Mouse (Mus musculus) forebrain, embryonic 11.5 days (tissue): ENCODE data around the gene Gm20388. TPM values are rescaled to one million over a fixed set of nuclear protein-coding genes. Genes with fewer than 3 reads are reported as not detected.

Source experiments
- ATAC-seq: fragments of 200-750 bp; cut with Nextera tagmentation; replicated peaks from 2 replicates; pipeline ENCODE4 v1.8.0; 2017; ENCODE audit warnings: moderate TSS enrichment; ENCODE audit not compliant: low FRiP score
- DNase-seq: peaks from one replicate; pipeline ENCODE4 v3.0.0-alpha.2; 2017; ENCODE audit warnings: low spot score
- H3K27ac ChIP-seq: fragments of 300-500 bp; sonication (generic); 2 replicates; pipeline ENCODE4 v1.5.1; 2014; ENCODE audit warnings: low read depth, low read length
- H3K27me3 ChIP-seq: fragments of 300-500 bp; sonication (generic); 2 replicates; pipeline ENCODE4 v1.6.1; 2014; ENCODE audit warnings: mild to moderate bottlenecking, low read length, mixed read lengths; ENCODE audit not compliant: control insufficient read depth, insufficient read depth
- H3K36me3 ChIP-seq: fragments of 300-500 bp; sonication (generic); 2 replicates; pipeline ENCODE4 v1.6.1; 2014; ENCODE audit warnings: mild to moderate bottlenecking, low read length, moderate library complexity, mixed read lengths; ENCODE audit not compliant: control insufficient read depth, insufficient read depth
- H3K4me1 ChIP-seq: fragments of 300-500 bp; sonication (generic); replicated peaks from 2 replicates; pipeline ENCODE4 v1.6.1; 2014; ENCODE audit warnings: low read length, mixed read lengths; ENCODE audit not compliant: control insufficient read depth, insufficient read depth
- H3K4me2 ChIP-seq: fragments of 300-500 bp; sonication (generic); 2 replicates; pipeline ENCODE4 v1.6.1; 2014; ENCODE audit warnings: low read depth, mild to moderate bottlenecking, low read length, moderate library complexity, mixed read lengths; ENCODE audit not compliant: severe bottlenecking
- H3K4me3 ChIP-seq: fragments of 300-500 bp; sonication (generic); 2 replicates; pipeline ENCODE4 v1.5.1; 2014; ENCODE audit warnings: low read depth, low read length
- H3K9ac ChIP-seq: fragments of 300-500 bp; sonication (generic); 2 replicates; pipeline ENCODE4 v1.6.1; 2014; ENCODE audit warnings: low read length
- H3K9me3 ChIP-seq: fragments of 300-500 bp; sonication (generic); 2 replicates; pipeline ENCODE4 v1.6.1; 2016; ENCODE audit warnings: low read length, mixed read lengths; ENCODE audit not compliant: control insufficient read depth
- WGBS: fragments of 180-500 bp; shearing (Covaris S2); extraction: QIAGEN DNeasy Blood & Tissue Kit; methylation state at CpG from one replicate; pipeline ENCODE4 v1.1.7; 2014; 5-methylcytosine and 5-hydroxymethylcytosine counted together
- polyA plus RNA-seq: library from polyadenylated mRNA; unstranded; fragments of >200 nt; fragmentation: Nextera tagmentation; extraction: Ambion mirVana; gene quantifications from 2 replicates; pipeline ENCODE4 v1.2.1, GENCODE M21; 2014

The Gm20388 gene
- polyA plus RNA-seq, 1 experiment from 2014 or later: not detected

DNA sequence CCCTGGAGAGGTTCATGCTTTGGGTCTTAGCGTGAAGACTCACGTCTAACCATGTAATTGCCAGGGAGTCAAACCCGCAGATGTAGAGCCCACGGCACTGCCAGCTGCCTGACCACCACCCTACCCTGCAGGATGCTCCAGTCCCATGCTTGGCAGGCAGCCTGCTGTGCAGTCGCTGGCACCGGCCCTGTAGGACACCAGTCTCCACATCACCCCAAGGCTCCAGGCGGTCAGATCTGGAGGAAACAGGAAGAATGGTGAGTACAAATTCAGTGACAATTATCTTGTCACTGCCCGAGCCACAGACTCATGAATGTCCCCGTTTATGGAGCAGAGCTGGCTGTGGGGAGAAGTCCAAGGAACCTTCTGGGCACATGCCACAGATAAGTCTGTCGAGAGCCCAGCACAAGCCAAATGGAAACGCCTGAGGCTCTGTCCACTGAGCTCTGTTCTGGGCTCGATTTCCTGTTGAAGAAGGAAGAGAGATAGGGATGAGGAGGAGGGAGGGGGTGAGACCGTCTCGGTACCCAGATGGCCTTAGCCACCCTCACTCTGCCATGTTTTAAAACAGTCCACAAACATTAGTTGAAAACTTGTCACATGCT, 1006.3 kb downstream of the Gm20388 start:
- H3K9me3 ChIP-seq: no peaks in the 10 kb centered on the region
- H3K27me3 ChIP-seq: no peaks in the 10 kb centered on the region
- no peak overlapping the region for H3K27ac ChIP-seq
- WGBS: 75% methylated on average over 14 of the region's 14 CpGs
- H3K36me3 ChIP-seq: no peaks in the 10 kb centered on the region
- no peak for ATAC-seq
- no peak overlapping the region for H3K9ac ChIP-seq
- H3K4me1 ChIP-seq: no peaks in the 10 kb centered on the region
- no peak for DNase-seq
- H3K4me3 ChIP-seq: no peak overlapping the region
- no peak overlapping the region for H3K4me2 ChIP-seq

DNA sequence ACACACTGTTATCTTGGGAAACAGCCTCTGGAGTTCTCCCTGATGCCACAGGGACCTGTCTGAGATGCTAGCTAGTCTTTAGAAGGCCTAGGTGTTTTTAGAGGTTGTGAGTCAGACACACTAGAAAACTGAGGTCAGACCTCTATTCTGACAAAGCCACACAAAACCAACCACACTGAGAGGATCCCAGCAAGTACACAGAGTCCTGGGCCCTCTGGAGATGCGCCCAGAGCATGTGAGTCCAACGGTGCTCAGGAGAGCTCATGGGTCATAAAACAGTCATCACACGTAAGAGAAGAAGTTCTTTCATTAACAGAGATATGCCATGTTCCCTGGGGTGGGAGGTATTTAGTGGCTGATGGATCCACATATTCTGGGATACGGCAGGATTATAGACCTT, 1009.9 kb downstream of the Gm20388 start:
- Histone ChIP-seq H3K9me3 (no peaks in the 10 kb centered on the region), H3K36me3 (no peaks in the 10 kb centered on the region), H3K4me3 (no peak overlapping the region), H3K9ac (no peak overlapping the region), H3K27ac (no peak overlapping the region), H3K27me3 (no peaks in the 10 kb centered on the region), H3K4me2 (no peak overlapping the region), H3K4me1 (no peaks in the 10 kb centered on the region)
- ATAC-seq: no peak
- WGBS: 93% methylated on average over 4 of the region's 4 CpGs
- DNase-seq: no peak

DNA sequence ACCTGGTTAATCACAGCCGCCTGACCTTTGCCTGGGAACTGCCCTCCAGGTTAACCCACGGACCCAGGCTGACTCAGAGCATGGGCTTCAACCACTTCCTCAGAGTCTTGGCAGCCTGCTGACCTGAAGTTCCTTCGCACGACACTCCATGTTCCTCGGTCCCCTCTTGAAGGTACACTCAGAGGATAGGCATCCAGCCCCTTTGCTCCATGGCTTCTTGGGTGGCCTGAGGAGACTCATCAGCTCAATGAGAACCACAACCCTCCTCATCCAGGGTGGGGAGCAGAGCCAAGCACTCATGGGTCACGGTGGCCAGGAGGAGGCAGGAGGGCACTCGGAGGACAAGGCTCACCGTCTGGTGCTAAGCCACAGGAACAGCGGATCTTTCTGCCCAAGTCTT, 1015.6 kb downstream of the Gm20388 start:
- DNase-seq (no peak), ATAC-seq (no peak)
- no peaks in the 10 kb centered on the region for H3K36me3 ChIP-seq
- no peaks in the 10 kb centered on the region for H3K9me3 ChIP-seq
- H3K9ac ChIP-seq: no peak overlapping the region
- no peak overlapping the region for H3K4me2 ChIP-seq
- H3K27ac ChIP-seq: no peak overlapping the region
- 85% methylated on average over 9 of the region's 9 CpGs for WGBS
- H3K4me3 ChIP-seq: no peak overlapping the region
- H3K27me3 ChIP-seq: no peaks in the 10 kb centered on the region
- no peaks in the 10 kb centered on the region for H3K4me1 ChIP-seq

DNA sequence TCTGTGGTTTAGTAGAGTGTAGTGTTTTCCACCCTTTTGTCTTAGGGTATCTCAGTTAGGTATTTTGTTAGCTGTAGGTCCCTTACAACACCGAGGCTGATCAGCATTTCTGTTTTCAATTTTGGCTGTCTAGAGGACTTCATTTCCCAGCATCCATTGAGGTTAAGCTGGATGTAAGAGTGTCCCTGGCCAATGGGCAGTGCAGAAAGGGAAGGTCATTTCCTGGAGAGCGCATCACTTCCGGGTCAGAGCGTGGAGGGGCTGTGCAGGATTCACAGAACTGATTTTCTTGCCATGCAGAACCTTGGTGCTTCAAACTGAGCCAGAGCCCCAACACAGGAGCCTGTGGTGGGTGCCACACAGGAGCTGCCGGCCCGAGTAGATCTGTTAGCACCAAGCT, 1017.4 kb downstream of the Gm20388 start:
- WGBS: 88% methylated on average over 6 of the region's 6 CpGs

DNA sequence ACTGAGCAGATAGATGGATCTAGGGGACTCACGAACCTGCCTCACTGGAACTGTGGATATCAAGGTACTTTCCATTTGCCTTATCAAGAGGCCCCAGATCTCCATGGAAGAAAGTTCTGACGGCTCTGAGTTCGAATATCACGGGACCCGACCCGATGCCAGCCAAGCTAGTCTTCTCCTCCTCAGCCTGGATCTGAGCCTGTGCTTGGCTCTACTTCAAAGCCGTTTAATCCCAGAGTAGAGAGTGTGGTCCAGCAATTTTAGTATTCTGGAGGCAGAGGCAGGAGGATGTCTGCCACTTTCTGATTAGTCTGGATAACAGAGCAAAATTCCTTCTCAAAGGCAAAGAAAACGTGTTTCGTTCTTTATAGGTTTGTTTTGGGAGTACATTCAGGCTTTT, 1024.0 kb downstream of the Gm20388 start:
- H3K9me3 ChIP-seq: no peaks in the 10 kb centered on the region
- DNase-seq: no peak
- no peak for ATAC-seq
- no peak overlapping the region for H3K4me2 ChIP-seq
- H3K27me3 ChIP-seq: no peaks in the 10 kb centered on the region; the same call in 1 of the 2 replicates
- WGBS: 90% methylated on average over 9 of the region's 9 CpGs
- H3K4me1 ChIP-seq: no peaks in the 10 kb centered on the region
- no peak overlapping the region for H3K4me3 ChIP-seq
- H3K27ac ChIP-seq: no peak overlapping the region
- no peaks in the 10 kb centered on the region for H3K36me3 ChIP-seq
- no peak overlapping the region for H3K9ac ChIP-seq

More for the DNA sequence above, 1017.4 kb downstream of the Gm20388 start:
- Histone ChIP-seq H3K27me3 (no peaks in the 10 kb centered on the region), H3K9ac (no peak overlapping the region), H3K4me3 (no peak overlapping the region), H3K9me3 (no peaks in the 10 kb centered on the region), H3K27ac (no peak overlapping the region), H3K4me1 (no peaks in the 10 kb centered on the region), H3K36me3 (no peaks in the 10 kb centered on the region), H3K4me2 (no peak overlapping the region)
- no peak for DNase-seq
- no peak for ATAC-seq

DNA sequence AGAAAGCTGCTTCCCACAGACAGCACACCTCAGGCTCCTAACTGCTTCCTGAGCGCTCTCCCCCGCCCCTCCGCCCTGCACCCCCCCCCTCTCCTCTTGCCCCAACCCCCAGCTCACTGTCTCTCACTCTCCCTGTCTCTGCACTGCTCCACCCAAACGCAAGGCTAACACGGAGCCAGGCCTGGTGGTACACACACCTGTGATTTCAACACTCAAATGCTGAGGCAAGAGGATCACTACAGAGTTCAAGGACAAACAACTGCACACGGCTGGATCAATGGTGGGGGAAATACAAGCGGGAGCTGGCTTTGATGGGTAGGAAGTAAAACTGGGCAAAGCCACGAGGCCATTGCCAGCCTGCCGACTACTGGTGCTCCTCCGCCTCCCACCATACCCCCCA, 1026.0 kb downstream of the Gm20388 start:
- H3K9ac ChIP-seq: no peak overlapping the region
- no peaks in the 10 kb centered on the region for H3K4me1 ChIP-seq
- ATAC-seq: no peak
- H3K4me2 ChIP-seq: no peak overlapping the region
- no peak overlapping the region for H3K4me3 ChIP-seq
- DNase-seq: no peak
- 74% methylated on average over 9 of the region's 10 CpGs for WGBS
- H3K27me3 ChIP-seq: no peaks in the 10 kb centered on the region; the same call in 1 of the 2 replicates
- H3K9me3 ChIP-seq: no peaks in the 10 kb centered on the region
- no peaks in the 10 kb centered on the region for H3K36me3 ChIP-seq
- H3K27ac ChIP-seq: no peak overlapping the region

DNA sequence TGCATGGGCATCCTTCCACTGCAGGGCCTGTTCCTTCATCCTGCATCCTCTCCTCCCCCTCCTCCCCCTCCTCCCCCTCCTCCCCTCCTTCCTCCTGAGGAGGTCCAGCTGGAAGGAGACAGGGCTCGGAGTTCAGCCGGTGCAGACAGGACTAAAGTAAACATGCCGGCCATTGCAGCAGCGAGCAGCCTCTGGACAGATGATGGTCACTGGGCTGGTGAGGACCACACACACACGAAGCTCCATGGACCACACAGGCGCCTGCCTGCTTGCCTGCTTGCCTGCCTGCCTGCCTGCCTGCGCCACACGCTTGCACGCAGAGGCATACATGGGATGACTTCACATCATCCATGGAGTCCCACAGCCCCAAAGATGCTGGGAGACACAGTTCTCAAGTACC, 1026.8 kb downstream of the Gm20388 start:
- no peak overlapping the region for H3K4me2 ChIP-seq
- H3K4me3 ChIP-seq: no peak overlapping the region
- no peaks in the 10 kb centered on the region for H3K9me3 ChIP-seq
- ATAC-seq: no peak
- 53% methylated on average over 8 of the region's 9 CpGs for WGBS
- H3K4me1 ChIP-seq: no peaks in the 10 kb centered on the region
- H3K27ac ChIP-seq: no peak overlapping the region
- DNase-seq: no peak
- no peaks in the 10 kb centered on the region for H3K36me3 ChIP-seq
- H3K9ac ChIP-seq: no peak overlapping the region
- H3K27me3 ChIP-seq: no peaks in the 10 kb centered on the region; the same call in 1 of the 2 replicates

DNA sequence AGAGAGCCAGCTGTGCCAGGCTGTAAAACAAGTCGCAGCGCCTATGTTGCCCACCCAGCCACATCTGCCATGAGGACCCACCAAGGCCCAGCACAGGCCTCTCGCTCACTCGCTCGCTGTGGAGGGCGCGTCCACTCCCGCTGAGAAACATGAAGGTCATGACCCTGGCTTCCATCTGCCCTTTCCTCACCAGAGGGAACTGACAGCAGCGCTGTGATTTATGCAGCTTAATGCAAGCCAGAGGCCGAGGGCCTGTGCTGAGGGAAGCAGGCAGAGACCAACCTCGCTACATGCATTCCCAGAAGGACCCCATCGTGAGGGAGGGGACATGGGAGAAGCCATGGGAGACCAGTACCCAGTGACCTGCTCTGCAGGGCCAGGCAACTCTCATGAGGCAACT, 1029.6 kb downstream of the Gm20388 start:
- H3K4me2 ChIP-seq: no peak overlapping the region
- ATAC-seq (no peak), DNase-seq (no peak)
- 70% methylated on average over 12 of the region's 12 CpGs for WGBS
- H3K9ac ChIP-seq: no peak overlapping the region
- no peak overlapping the region for H3K4me3 ChIP-seq
- H3K4me1 ChIP-seq: no peaks in the 10 kb centered on the region
- no peak overlapping the region for H3K27ac ChIP-seq
- H3K9me3 ChIP-seq: no peaks in the 10 kb centered on the region
- no peaks in the 10 kb centered on the region for H3K36me3 ChIP-seq
- no peaks in the 10 kb centered on the region; the same call in 1 of the 2 replicates for H3K27me3 ChIP-seq

DNA sequence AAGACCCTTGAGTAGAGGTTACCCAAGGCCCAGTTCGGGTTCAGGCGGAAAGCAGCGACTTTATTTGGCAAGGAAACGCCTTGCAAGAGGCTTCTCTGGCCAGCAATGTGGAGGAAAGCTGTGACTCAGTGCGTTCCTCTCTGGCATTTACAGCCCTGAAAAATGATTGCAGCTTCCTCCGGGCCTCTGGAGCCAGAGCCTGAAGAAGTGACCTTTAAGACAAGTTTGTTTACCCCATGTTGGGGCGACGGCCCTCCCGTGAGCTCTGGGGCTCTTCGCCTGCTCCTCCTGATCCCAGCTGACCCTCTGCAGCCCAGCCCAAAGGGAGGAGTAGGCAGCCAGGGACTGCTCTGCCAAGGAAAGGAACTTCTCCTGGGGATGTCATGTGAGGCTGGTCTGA, 1036.6 kb downstream of the Gm20388 start:
- WGBS: 84% methylated on average over 10 of the region's 10 CpGs
- H3K9ac ChIP-seq: no peak overlapping the region
- H3K4me2 ChIP-seq: no peak overlapping the region
- H3K4me1 ChIP-seq: no peaks in the 10 kb centered on the region
- H3K9me3 ChIP-seq: no peaks in the 10 kb centered on the region
- no peak for ATAC-seq
- no peak overlapping the region for H3K27ac ChIP-seq
- H3K4me3 ChIP-seq: no peak overlapping the region
- DNase-seq: no peak
- no peaks in the 10 kb centered on the region for H3K36me3 ChIP-seq
- peaks cover 5% of the 10 kb centered on the region; the same call in 1 of the 2 replicates for H3K27me3 ChIP-seq
